Mouse (Mus musculus): Measurements from ENCODE around the gene Mettl5. TPM values are rescaled to one million over a fixed set of nuclear protein-coding genes. Genes with fewer than 3 reads are reported as not detected.

The Mettl5 gene
- 6.2 and 9.6 TPM in 2 replicates for polyA plus RNA-seq (2012; rRNA removed)

DNA sequence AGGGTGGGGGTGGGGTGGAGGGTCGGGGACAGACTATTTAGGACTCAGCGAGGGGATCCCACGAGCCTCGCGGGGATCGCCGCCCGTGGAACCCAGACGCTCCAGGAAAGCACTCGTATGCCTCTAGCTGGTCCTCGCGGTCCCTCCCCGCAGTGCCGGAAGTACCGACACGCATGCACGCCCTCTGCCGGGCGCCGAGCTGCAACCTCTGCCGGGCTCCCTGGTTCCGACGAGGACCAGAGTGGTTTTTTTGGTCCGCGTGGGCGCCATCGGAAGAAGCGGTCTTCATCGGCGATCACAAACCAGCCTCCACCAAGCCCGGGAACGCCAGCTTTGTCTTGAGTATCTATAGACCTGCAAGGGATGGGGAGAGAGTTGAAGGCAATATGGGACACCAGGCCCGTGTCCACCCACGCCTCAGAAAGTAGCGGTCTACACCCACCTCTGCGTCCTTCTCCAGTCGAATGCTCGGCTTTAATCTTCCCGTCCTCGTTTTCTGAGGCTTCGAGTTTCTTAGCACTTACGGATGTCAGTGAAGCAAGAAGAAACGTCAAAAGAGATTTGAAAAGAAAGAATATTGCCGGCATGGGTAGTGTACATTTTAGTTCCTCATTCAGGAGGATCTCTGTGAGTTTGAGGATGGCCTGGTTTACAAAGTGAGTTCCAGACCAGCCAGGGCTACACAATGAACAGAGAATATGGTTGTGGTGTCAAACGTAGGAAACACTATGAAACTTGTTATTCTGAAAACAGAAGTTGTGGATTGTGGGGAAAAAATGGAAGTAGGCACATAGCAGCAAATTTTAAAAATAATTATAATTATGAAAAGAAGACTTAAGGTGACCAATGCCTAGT, at the start of gene Mettl5:
Mettl5 (minus strand) TSS at position 165 of the 855 bp plus-strand sequence.

DNA sequence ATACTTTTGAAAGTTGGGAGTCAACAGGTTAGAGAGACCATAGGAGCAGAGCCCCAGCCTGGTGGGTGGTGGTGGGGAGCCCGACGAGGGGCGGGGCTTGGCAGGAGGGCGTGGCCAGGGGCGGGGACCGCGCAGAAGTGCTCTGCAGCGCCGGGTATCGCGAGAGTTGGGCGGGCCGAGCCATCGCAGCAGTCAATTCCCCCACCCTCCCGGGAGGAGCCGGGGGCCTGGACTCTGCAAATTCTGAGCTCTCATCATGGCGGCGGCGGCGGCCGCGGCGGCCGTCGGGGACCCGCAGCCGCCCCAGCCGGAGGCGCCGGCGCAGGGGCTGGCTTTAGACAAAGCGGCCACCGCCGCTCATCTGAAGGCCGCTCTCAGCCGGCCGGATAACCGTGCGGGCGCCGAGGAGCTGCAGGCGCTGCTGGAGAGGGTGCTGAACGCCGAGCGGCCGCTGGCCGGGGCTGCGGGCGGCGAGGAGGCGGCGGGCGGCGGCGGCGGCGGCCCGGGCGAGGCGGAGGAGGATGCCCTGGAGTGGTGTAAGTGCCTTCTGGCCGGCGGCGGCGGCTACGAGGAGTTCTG, 11.7 kb upstream of the Mettl5 start, which contains the start of gene Ubr3:
Ubr3 (plus strand) TSS at position 208 of the 579 bp plus-strand sequence.

DNA sequence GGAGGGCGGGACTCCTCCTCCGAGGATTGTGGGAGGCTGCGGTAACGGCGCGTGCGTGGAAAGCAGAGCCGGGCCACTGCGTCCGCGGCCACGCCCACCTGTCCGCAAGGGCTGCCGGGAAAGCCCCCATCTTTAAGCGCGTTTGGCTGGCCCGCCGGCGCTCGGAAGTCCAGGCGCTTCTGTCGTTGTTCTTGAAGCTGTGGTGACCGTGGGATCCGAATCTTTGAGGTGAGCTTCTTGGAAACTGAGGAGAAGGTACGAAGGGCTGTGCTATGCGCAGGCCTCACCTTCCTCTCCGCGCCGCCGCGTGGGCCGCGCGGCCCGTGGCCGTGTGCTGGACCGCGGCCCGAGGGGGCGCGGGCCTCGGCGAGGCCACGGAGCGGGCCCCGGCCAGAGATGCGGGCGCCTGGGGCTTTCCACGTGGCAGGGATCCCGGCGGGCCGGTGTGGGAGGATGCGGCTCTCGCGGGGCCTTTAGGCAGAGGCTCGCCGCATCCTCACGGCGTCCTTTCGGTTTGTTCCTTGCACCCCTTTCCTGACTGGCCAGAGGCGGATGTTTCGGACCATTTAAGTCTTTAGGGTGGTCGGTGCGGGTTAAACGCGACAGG, 23.8 kb downstream of the Mettl5 start, which contains the start of gene Ssb:
Ssb (plus strand) TSS at position 78 of the 607 bp plus-strand sequence.

DNA sequence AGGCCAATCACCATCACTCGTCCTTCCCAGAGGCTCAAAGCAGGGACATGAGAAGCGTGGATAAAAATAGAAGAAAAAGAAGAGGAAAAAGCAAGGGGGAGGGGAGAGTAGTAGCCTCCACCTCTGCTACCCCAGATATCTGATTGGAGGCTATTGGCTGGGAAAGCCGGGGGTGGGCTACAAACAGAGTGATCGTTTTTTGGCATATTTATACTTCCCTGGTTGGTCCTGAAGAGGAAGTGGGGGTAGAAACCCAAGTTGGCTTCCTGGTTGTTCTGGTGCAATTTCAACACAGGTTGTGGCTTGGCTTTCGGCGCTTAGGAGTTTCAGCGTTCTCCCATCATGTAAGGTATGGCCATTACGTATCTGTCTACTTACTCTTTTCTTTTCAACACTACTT, 63.7 kb downstream of the Mettl5 start, which contains the start of gene Klhl23:
Klhl23 (plus strand) TSS at position 234 of the 400 bp plus-strand sequence.

Other genes with a start within 250 kb of the Mettl5 start
- 0.80 and 0.82 TPM in 2 replicates for gene Bbs5, start 238.4 kb downstream of the Mettl5 start, polyA plus RNA-seq (2012; rRNA removed)
- gene Klhl41, start 215.5 kb downstream of the Mettl5 start, polyA plus RNA-seq (2012; rRNA removed): not detected in 2 replicates
- 5.2 and 6.6 TPM in 2 replicates for gene Fastkd1, start 172.1 kb downstream of the Mettl5 start, polyA plus RNA-seq (2012; rRNA removed)
- 0.80 and 0.84 TPM in 2 replicates for gene Ppig, start 163.1 kb downstream of the Mettl5 start, polyA plus RNA-seq (2012; rRNA removed)
- gene Ccdc173, start 96.0 kb downstream of the Mettl5 start, polyA plus RNA-seq (2012; rRNA removed): 0.09 and 0.13 TPM in 2 replicates
- 91.9 and 92.0 TPM in 2 replicates for gene Phospho2, start 96.0 kb downstream of the Mettl5 start, polyA plus RNA-seq (2012; rRNA removed)
- 3.9 and 5.0 TPM in 2 replicates for gene Klhl23, start 63.7 kb downstream of the Mettl5 start, polyA plus RNA-seq (2012; rRNA removed)
- 0.64 and 0.72 TPM in 2 replicates for gene Ssb, start 24.1 kb downstream of the Mettl5 start, polyA plus RNA-seq (2012; rRNA removed)
- 8.5 and 10.4 TPM in 2 replicates for gene Ubr3, start 11.6 kb upstream of the Mettl5 start, polyA plus RNA-seq (2012; rRNA removed)
- not detected in 2 replicates for gene Myo3b, start 153.5 kb upstream of the Mettl5 start, polyA plus RNA-seq (2012; rRNA removed)